Mouse (Mus musculus): ENCODE data around the gene Oxgr1. TPM values are rescaled to one million over a fixed set of nuclear protein-coding genes. Genes with fewer than 3 reads are reported as not detected.
"Not testable (repeated sequence)": the region's sequence is repeated elsewhere in the genome, so short reads cannot be mapped to it uniquely, and the experiment has no call there.

Gene Oxgr1
- polyA plus RNA-seq, 1 experiment from 2014 or later = 0.24 TPM

DNA sequence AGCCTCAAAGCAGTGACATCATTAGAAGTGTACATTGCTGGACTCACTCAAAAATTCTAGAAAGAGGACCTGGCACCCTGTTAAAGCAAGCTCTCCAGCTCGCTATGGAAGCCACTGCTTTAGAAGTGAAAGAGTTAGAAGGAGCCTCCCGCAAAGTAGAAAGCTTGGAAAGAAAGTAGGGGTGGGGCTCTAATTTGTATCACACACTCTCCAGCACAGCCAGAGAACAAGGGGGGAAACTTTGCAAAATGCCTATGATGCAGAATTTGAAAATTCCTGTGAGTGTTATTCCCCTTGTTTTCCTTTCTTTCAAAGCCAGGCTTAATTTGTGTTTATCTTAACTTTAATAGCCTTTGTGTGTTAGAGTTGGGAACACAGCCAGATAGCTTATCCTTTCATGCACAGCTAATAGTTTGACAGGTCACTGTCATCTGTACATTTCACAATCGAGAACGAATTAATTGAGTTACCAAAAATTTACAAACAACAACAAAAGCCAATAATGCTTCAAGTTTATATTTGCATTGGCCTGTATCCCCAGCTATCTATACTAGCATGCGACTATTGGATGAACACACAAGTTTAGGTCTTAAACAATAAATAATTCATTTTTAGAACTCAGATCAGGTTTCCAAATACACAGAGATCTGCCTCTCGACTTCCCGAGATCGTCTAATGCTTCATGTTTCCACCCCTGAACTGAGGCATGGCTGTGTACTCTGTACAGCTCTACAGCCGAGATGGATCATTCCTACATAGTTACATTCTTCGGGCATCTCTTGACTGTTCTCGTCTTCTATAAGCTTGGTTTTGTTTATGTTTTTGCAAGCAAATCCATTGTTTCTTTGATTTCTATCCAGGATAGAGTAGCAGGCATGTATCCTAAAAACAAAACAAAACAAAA, 32.0 kb downstream of the Oxgr1 start:
- no peak for ATAC-seq (ENCODE audit: low FRiP score, low read depth)

GRCm38 (mm10) chr14:120005153-120005552, 37.1 kb downstream of the Oxgr1 start:
- no peaks in the 10 kb centered on the region for H3K27me3 ChIP-seq
- no peak overlapping the region for H3K4me2 ChIP-seq (replicated peaks)

More for the DNA sequence above, 32.0 kb downstream of the Oxgr1 start:
- Histone ChIP-seq H3K36me3 (no peaks in the 10 kb centered on the region), H3K27me3 (no peaks in the 10 kb centered on the region), H3K4me3 (no peak overlapping the region), H3K9ac (no peak overlapping the region), H3K4me2 (replicated peaks) (no peak overlapping the region), H3K4me1 (no peaks in the 10 kb centered on the region), H3K9me3 (no peaks in the 10 kb centered on the region), H3K27ac (no peak overlapping the region)
- WGBS = 82% methylated on average over 11 of the region's 11 CpGs

GRCm38 (mm10) chr14:120003661-120004060, 38.6 kb downstream of the Oxgr1 start:
- Histone ChIP-seq H3K36me3 (no peaks in the 10 kb centered on the region), H3K4me2 (replicated peaks) (no peak overlapping the region), H3K27ac (no peak overlapping the region), H3K9me3 (no peaks in the 10 kb centered on the region), H3K9ac (no peak overlapping the region), H3K4me1 (no peaks in the 10 kb centered on the region), H3K27me3 (no peaks in the 10 kb centered on the region), H3K4me3 (no peak overlapping the region)
- no peak for ATAC-seq (ENCODE audit: low FRiP score, low read depth)
- 83% methylated on average over 7 of the region's 7 CpGs for WGBS

More at GRCm38 (mm10) chr14:120005153-120005552, 37.1 kb downstream of the Oxgr1 start:
- 26% methylated on average over 1 of the region's 1 CpGs for WGBS
- no peaks in the 10 kb centered on the region for H3K9me3 ChIP-seq
- H3K4me1 ChIP-seq = no peaks in the 10 kb centered on the region
- no peak overlapping the region for H3K27ac ChIP-seq
- H3K4me3 ChIP-seq = no peak overlapping the region
- no peak overlapping the region for H3K9ac ChIP-seq
- H3K36me3 ChIP-seq = no peaks in the 10 kb centered on the region
- ATAC-seq (ENCODE audit: low FRiP score, low read depth) = no peak

GRCm38 (mm10) chr14:120002673-120003072, 39.6 kb downstream of the Oxgr1 start:
- H3K27ac ChIP-seq = no peak overlapping the region
- no peaks in the 10 kb centered on the region for H3K36me3 ChIP-seq
- H3K4me2 ChIP-seq (replicated peaks) = no peak overlapping the region
- 78% methylated on average over 4 of the region's 4 CpGs for WGBS
- H3K27me3 ChIP-seq = no peaks in the 10 kb centered on the region
- ATAC-seq (ENCODE audit: low FRiP score, low read depth) = no peak
- H3K9ac ChIP-seq = no peak overlapping the region
- no peaks in the 10 kb centered on the region for H3K4me1 ChIP-seq
- no peak overlapping the region for H3K4me3 ChIP-seq
- H3K9me3 ChIP-seq = no peaks in the 10 kb centered on the region

DNA sequence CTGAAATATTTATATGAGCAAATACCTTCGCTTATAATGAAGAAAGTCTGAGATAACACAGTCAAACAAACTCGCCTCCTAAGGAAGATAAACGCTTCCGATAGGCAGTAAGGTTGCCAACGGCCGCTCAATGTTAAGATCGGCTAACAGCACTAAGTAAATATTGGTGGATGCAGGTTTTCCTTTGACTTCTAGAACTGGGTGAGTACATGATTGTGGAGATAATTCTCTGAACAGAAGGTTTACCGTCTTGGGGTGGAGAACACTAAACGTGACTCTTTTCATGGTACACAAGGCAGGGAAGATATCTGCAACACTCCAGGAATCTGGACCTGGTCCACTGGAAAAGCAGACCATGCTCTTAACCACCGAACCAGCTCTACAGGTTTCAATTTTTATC, 52.6 kb downstream of the Oxgr1 start:
- H3K4me2 ChIP-seq (replicated peaks) = no peak overlapping the region
- H3K4me1 ChIP-seq = peaks cover 3% of the 10 kb centered on the region; the same call in 1 of the 2 replicates
- ATAC-seq (ENCODE audit: low FRiP score, low read depth) = no peak
- H3K4me3 ChIP-seq = no peak overlapping the region
- 87% methylated on average over 10 of the region's 10 CpGs for WGBS
- no peak overlapping the region for H3K9ac ChIP-seq
- H3K27me3 ChIP-seq = no peaks in the 10 kb centered on the region
- H3K36me3 ChIP-seq = no peaks in the 10 kb centered on the region
- H3K9me3 ChIP-seq = no peaks in the 10 kb centered on the region
- H3K27ac ChIP-seq = no peak overlapping the region

DNA sequence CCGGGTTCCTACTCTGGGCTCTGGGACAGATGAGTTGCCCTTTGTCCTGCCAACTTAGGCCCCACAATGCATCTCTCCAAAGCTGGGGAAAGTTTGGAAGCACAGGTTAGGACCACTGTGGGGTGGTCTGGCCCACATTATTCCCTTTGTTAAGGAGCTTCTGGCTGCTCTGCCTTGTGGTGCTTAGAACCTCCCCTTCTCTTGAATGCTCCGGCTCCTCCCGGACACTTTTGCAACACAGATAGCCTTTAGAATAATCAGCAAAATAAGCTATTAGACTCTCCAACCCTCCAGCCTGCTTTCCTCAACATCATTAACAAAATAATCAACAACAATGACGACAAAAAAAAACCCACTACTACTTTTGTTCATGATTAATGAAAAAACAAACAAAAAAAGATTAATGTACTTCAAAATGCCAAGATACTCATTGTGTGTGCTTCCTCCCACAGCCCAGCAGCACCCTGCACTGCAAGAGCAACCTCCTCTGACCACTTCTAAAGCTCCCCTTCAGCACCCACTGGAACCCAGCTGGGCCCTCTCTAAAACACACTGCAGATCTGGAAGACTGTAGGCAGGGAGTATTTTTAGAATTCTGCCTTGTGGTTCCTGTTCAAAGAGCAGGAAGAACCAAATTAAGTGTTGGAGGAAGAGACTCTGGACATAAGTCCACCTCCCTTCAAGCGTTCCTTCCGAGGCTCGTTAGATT, 53.1 kb downstream of the Oxgr1 start:
- no peaks in the 10 kb centered on the region for H3K27me3 ChIP-seq
- H3K4me3 ChIP-seq = no peak overlapping the region
- H3K4me2 ChIP-seq (replicated peaks) = no peak overlapping the region
- H3K9ac ChIP-seq = no peak overlapping the region
- no peak overlapping the region for H3K27ac ChIP-seq
- H3K36me3 ChIP-seq = no peaks in the 10 kb centered on the region
- no peak for ATAC-seq (ENCODE audit: low FRiP score, low read depth)
- 74% methylated on average over 7 of the region's 7 CpGs for WGBS
- H3K9me3 ChIP-seq = no peaks in the 10 kb centered on the region
- peaks cover 3% of the 10 kb centered on the region; the same call in 1 of the 2 replicates for H3K4me1 ChIP-seq

GRCm38 (mm10) chr14:119987257-119987656, 55.0 kb downstream of the Oxgr1 start:
- Histone ChIP-seq H3K27ac (no peak overlapping the region), H3K36me3 (no peaks in the 10 kb centered on the region), H3K4me1 (no peaks in the 10 kb centered on the region), H3K9ac (no peak overlapping the region), H3K4me3 (no peak overlapping the region), H3K9me3 (no peaks in the 10 kb centered on the region), H3K27me3 (no peaks in the 10 kb centered on the region), H3K4me2 (replicated peaks) (no peak overlapping the region)
- WGBS = 70% methylated on average over 1 of the region's 1 CpGs
- no peak for ATAC-seq (ENCODE audit: low FRiP score, low read depth)

- no peak for ATAC-seq (ENCODE audit: low FRiP score, low read depth)
- H3K4me3 ChIP-seq = no peak overlapping the region
- no peaks in the 10 kb centered on the region for H3K9me3 ChIP-seq
- no peak overlapping the region for H3K9ac ChIP-seq
- no peak overlapping the region for H3K4me2 ChIP-seq (replicated peaks)
- H3K27ac ChIP-seq = no peak overlapping the region
- H3K36me3 ChIP-seq = no peaks in the 10 kb centered on the region
- H3K27me3 ChIP-seq = no peaks in the 10 kb centered on the region
- 81% methylated on average over 6 of the region's 6 CpGs for WGBS
- no peaks in the 10 kb centered on the region for H3K4me1 ChIP-seq
Observed at GRCm38 (mm10) chr14:119986778-119987177, 55.5 kb downstream of the Oxgr1 start.

GRCm38 (mm10) chr14:119986351-119986750, 55.9 kb downstream of the Oxgr1 start:
- not testable (repeated sequence) for H3K27ac ChIP-seq; H3K4me2 ChIP-seq (replicated peaks); H3K4me3 ChIP-seq; H3K36me3 ChIP-seq; ATAC-seq (ENCODE audit: low FRiP score, low read depth); H3K9me3 ChIP-seq; H3K27me3 ChIP-seq; H3K4me1 ChIP-seq; H3K9ac ChIP-seq
- WGBS = 85% methylated on average over 7 of the region's 7 CpGs

- WGBS = 37% methylated on average over 5 of the region's 5 CpGs
- H3K4me1 ChIP-seq = no peaks in the 10 kb centered on the region
- no peak overlapping the region for H3K27ac ChIP-seq
Observed at GRCm38 (mm10) chr14:119981314-119981713, 60.9 kb downstream of the Oxgr1 start.

DNA sequence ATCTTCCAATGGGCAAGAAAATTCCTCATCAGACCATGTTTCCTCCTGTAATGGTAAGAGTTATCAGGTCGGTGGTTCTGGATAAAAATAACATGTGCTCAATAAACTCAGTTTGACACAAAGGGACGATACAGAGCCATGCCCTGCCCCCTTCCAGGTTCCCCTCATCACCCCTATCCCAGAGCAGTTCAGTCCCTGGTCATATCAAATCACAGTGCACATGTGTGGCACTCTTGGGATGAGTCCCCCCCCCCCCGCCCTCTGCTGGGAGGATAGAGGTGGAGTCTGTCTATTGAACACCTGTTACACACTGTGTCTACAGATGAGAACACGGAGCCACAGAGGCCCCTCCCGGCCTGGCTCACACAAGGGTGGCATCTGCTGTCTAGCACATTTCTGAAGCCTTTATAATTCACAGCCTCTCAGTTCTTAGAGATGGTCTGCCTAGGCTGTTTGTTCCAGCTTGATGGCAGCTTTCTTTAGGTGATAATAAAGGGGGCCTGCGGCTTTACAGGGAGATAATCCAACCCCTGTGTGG, 61.5 kb downstream of the Oxgr1 start:
- Histone ChIP-seq H3K4me3 (no peak overlapping the region), H3K4me1 (no peaks in the 10 kb centered on the region), H3K36me3 (no peaks in the 10 kb centered on the region), H3K4me2 (replicated peaks) (no peak overlapping the region), H3K27ac (no peak overlapping the region), H3K27me3 (no peaks in the 10 kb centered on the region), H3K9me3 (no peaks in the 10 kb centered on the region), H3K9ac (no peak overlapping the region)
- 73% methylated on average over 6 of the region's 6 CpGs for WGBS
- no peak for ATAC-seq (ENCODE audit: low FRiP score, low read depth)

More at GRCm38 (mm10) chr14:119981314-119981713, 60.9 kb downstream of the Oxgr1 start:
- Histone ChIP-seq H3K27me3 (no peaks in the 10 kb centered on the region), H3K4me2 (replicated peaks) (no peak overlapping the region), H3K36me3 (no peaks in the 10 kb centered on the region), H3K4me3 (no peak overlapping the region), H3K9ac (no peak overlapping the region), H3K9me3 (no peaks in the 10 kb centered on the region)
- no peak for ATAC-seq (ENCODE audit: low FRiP score, low read depth)
